Mouse (Mus musculus) embryonic stem cell, embryonic (primary cell): ENCODE measurements around the gene Klk1.

ENCODE experiments used
- CTCF ChIA-PET, 4 experiments: fragments of 300-600 bp in 2 of 4; fragments of 350-600 bp in 2 of 4; sonication (Branson Sonifier 250); formaldehyde crosslinking; loops; one replicate each; lab custom pipeline; 2022; ENCODE audit warnings: inconsistent platforms in 2 of 4; lab: Charles Lee
- POLR2A ChIA-PET, 4 experiments: fragments of 300-600 bp in 2 of 4; fragments of 350-600 bp in 2 of 4; sonication (Branson Sonifier 250); formaldehyde crosslinking; loops; one replicate each; lab custom pipeline; 2022; ENCODE audit warnings: antibody characterized with exemption in 4 of 4, inconsistent platforms in 1 of 4; lab: Charles Lee

Klk1 gene

GRCm38 (mm10) chr7:44274096-44274495, 48.9 kb downstream of the Klk1 start:
- ChIA-PET CTCF (interaction anchor here (0.6 to 3.4 kb wide), 19 partner anchors 10 to 614 kb away, joined by 3 to 21 read pairs (median 3); partner anchors contain the start of genes 1700028J19Rik (in 1 of the 4) and 2410002F23Rik (in 1 of the 4)), POLR2A (interaction anchor here (0.5 to 3.6 kb wide), 36 partner anchors 11 to 316 kb away, joined by 3 to 22 read pairs (median 5); partner anchors contain the start of genes 1700028J19Rik (in 2 of the 4), 2410002F23Rik (in 2 of the 4), Clec11a (in 1 of the 4) and Emc10 (in 1 of the 4))

GRCm38 (mm10) chr7:44275546-44275945, 50.4 kb downstream of the Klk1 start:
- ChIA-PET CTCF (interaction anchor here in 3 of 4 experiments (0.6 to 3.4 kb wide), 4 partner anchors 12 to 75 kb away, joined by 3 to 15 read pairs (median 8); no protein-coding TSS in a partner anchor), POLR2A (interaction anchor here in 3 of 4 experiments (0.7 to 2.8 kb wide), 4 partner anchors 29 to 589 kb away, joined by 3 to 22 read pairs (median 7); partner anchors contain the start of genes 1700028J19Rik (in 1 of the 3) and 2410002F23Rik (in 1 of the 3))

GRCm38 (mm10) chr7:44276461-44277249, 51.5 kb downstream of the Klk1 start:
- ChIA-PET POLR2A (interaction anchor here (0.6 to 3.1 kb wide), 66 partner anchors 8 to 1621 kb away, joined by 3 to 46 read pairs (median 5); partner anchors contain the start of genes 1700028J19Rik (in 3 of the 4), 2410002F23Rik (in 3 of the 4), Fam71e1 (in 2 of the 4) and Emc10 (in 1 of the 4)), CTCF (interaction anchor here (0.5 to 3.0 kb wide), 32 partner anchors 11 to 425 kb away, joined by 3 to 23 read pairs (median 4); partner anchors contain the start of genes 1700028J19Rik (in 1 of the 4) and 2410002F23Rik (in 1 of the 4))

- POLR2A ChIA-PET = interaction anchor here (0.6 to 3.1 kb wide), 43 partner anchors 8 to 471 kb away, joined by 3 to 46 read pairs (median 6); partner anchors contain the start of genes 1700028J19Rik (in 3 of the 4), 2410002F23Rik (in 3 of the 4), Fam71e1 (in 2 of the 4) and Emc10 (in 1 of the 4)
- CTCF ChIA-PET = interaction anchor here (0.5 to 3.0 kb wide), 25 partner anchors 11 to 244 kb away, joined by 3 to 23 read pairs (median 4); partner anchors contain the start of genes 1700028J19Rik (in 1 of the 4) and 2410002F23Rik (in 1 of the 4)
These were observed 52.1 kb downstream of the Klk1 start for GRCm38 (mm10) chr7:44277250-44277622.
